Mouse (Mus musculus): ENCODE results near the gene Ankrd33b. TPM values are rescaled to one million over a fixed set of nuclear protein-coding genes. Genes with fewer than 3 reads are reported as not detected.
A peak's percentile ranks its signal among the peaks of the same experiment; 100 is the strongest.

The Ankrd33b gene
- polyA plus RNA-seq, 1 experiment from 2014 or later: 0.74 TPM

DNA sequence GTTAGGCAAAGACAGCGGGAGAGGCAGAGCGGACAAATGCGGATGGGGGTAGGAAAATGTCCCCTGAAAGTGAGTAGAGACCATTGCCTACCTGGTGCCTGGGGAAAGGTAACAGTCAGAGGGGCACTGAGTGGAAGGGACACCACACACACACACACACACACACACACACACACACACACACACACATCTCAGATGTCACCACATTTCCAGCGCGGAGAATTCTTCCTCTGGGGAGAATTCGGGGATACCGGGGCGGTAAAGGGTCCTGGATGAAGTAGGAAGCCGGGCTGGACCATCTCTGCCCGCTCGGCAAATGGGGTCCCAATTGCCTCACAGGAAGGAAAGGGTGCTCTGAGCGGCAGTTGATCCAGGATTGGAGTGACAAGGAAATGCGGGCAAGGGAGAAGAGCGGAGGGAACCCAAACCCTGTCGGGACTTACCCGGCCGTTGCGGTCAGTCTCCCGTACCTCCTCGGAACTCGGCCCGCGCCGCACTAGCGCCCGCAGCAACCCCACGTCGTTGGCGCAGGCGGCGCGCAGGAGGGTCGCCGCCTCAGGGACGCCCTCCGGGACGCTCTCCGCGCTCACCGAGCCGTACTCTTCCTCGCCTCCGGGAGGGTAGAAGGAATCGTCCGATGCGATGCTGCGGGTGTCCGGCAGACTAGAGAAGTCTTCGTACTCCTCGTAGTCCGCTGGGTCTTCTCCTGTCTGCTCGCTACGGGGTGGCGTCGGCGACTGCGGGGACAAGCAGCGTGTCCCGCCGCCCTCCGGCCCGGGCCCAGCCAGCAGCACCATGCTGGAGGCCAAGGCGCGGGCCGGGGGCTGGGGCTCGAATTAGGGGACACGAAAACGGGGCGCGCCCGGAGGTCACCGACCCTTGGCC is 688 bp downstream of the Ankrd33b start:
- under 1% methylated on average over 72 of the region's 72 CpGs for WGBS
- H3K9ac ChIP-seq: peak overlapping the region; percentile 72
- no peak overlapping the region for H3K27ac ChIP-seq
- no peaks in the 10 kb centered on the region for H3K36me3 ChIP-seq
- peak overlapping the region; percentile 100 for H3K4me2 ChIP-seq
- no peaks in the 10 kb centered on the region for H3K9me3 ChIP-seq
- peaks cover 31% of the 10 kb centered on the region for H3K4me1 ChIP-seq
- H3K27me3 ChIP-seq: peaks cover 66% of the 10 kb centered on the region
- H3K4me3 ChIP-seq: peak overlapping the region; percentile 62
- ATAC-seq (ENCODE audit: insufficient number of reproducible peaks, insufficient read depth, low FRiP score, low TSS enrichment, low read depth): no peak

DNA sequence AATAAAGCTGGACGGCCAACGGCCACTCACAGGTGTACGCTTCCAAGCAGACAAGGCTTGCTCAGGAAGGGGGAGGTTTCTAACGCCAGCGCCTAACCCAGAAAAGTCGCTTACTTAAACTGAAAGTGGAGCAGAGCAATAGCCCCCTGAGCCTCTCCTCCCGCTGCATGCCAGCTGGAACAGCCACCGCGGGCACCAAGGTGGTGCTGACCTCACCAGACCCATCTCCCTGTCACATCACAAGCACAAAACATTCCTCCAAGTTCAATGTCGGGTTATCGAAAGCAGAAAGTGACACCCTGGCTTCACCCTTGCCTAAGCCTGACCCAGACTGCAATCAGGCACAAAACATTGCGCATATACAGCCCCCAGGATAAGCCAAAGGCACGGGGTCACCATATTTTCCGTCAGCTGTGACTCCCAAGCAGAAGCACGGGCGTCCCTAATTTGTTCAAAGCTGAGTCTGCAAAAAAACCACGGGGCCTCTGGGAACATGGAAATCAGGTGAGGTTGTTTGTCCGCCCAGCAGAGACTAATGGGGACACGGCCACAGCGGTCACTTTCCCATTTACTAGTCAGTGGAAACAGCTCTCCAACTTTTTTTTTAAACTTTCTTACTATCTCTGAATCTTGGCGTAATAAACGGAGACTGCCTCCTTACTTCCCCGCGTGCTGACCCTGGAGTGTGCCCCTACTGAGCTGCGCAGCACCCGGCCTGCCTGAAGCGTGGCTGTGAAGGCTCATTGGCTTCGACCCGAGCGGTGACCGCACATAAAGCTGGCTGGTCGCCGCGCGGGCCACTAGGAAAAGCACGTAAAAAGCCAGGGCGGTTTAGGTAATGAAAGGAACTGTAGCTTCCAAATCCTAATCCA is 1.6 kb downstream of the Ankrd33b start:
- no peak for ATAC-seq (ENCODE audit: insufficient number of reproducible peaks, insufficient read depth, low FRiP score, low TSS enrichment, low read depth)
- WGBS: 1% methylated on average over 37 of the region's 37 CpGs
- H3K27ac ChIP-seq: no peak overlapping the region
- H3K36me3 ChIP-seq: no peaks in the 10 kb centered on the region
- H3K27me3 ChIP-seq: peaks cover 66% of the 10 kb centered on the region
- H3K4me1 ChIP-seq: peaks cover 31% of the 10 kb centered on the region
- peak overlapping the region; percentile 100 for H3K4me2 ChIP-seq
- H3K4me3 ChIP-seq: peak overlapping the region; percentile 62
- no peaks in the 10 kb centered on the region for H3K9me3 ChIP-seq
- 0 out of 2 replicates have a peak overlapping the region, but pooled peaks have one; percentile 72 for H3K9ac ChIP-seq

DNA sequence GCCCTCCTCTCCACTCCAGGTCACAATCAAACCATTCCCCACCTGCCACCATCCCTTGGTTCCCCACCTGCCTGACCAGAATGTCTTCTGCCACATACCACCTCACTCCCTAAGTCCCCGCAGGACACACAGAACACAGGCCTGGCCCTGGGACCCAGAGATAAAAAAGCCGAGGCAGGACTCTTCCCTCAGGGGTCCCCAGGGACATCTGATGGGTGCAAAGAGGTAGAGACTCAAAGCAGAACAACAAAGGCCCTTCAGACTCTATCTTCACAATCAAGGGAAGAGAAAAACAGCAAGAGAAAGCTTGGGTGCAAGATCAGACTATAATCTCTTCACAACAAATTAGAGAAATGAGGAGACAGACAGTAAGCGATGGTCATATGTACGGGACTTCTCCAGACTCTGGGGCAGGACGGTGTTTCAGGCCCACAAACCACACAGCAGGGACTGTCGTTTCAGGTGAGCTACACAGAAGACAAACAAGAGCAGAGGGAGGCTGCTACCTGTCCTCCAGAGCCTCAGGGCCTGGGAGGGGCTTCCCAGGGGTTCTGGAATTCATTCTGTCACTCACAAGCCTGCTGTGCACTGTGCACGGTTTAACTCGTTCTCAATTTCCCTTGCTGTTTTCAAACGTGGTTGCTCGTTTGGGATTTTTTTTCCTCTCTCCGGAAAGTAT is 2.3 kb downstream of the Ankrd33b start:
- Histone ChIP-seq H3K36me3 (no peaks in the 10 kb centered on the region), H3K4me2 (peak overlapping the region; percentile 100), H3K9ac (no peak overlapping the region), H3K27ac (no peak overlapping the region), H3K4me3 (peak overlapping the region; percentile 62), H3K9me3 (no peaks in the 10 kb centered on the region), H3K27me3 (peaks cover 66% of the 10 kb centered on the region), H3K4me1 (peaks cover 31% of the 10 kb centered on the region)
- 15% methylated on average over 11 of the region's 11 CpGs for WGBS
- no peak for ATAC-seq (ENCODE audit: insufficient number of reproducible peaks, insufficient read depth, low FRiP score, low TSS enrichment, low read depth)

DNA sequence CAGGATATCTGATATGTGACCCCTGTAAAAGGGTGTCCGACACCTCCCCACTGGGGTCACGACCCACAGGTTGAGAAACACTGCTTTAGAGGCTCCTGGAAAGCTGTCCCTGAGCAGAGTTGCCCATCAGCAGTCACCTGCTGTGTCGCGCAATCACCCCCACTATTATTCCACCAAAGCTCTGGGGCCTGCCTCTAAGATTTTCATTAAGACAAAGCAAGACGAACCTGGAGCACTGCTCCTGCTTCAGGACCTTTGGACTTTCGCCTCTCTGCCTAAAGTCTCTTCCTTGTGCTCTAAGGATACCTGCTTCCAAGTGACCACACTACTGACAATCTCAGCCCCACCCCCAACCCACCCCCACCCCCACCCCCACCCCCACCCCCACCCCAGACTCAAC is 3.1 kb downstream of the Ankrd33b start:
- WGBS: 54% methylated on average over 6 of the region's 6 CpGs
- no peak overlapping the region for H3K4me3 ChIP-seq
- H3K4me2 ChIP-seq: no peak overlapping the region
- H3K4me1 ChIP-seq: peaks cover 31% of the 10 kb centered on the region
- no peak overlapping the region for H3K9ac ChIP-seq
- H3K27ac ChIP-seq: no peak overlapping the region
- H3K9me3 ChIP-seq: no peaks in the 10 kb centered on the region
- ATAC-seq (ENCODE audit: insufficient number of reproducible peaks, insufficient read depth, low FRiP score, low TSS enrichment, low read depth): no peak
- H3K27me3 ChIP-seq: peaks cover 62% of the 10 kb centered on the region
- no peaks in the 10 kb centered on the region for H3K36me3 ChIP-seq

DNA sequence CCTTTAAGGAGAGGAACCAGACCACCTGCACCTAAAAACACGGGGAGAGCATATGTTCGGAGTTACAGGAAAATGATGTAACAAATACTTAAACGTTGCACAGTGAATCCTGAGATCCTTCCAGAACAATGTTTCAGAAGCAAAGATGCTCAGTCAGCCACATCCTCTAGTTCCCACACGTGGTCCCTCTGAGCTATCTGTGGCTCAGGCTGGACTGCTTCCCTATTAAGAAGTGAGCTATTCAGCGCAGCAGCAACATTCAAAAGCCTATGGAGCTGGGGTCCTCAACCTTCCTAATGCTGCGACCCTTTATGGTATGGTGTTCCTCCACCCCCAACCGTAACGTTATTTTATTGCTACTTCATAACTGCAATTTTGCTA is 3.6 kb downstream of the Ankrd33b start:
- H3K4me3 ChIP-seq: no peak overlapping the region
- 66% methylated on average over 8 of the region's 8 CpGs for WGBS
- no peak for ATAC-seq (ENCODE audit: insufficient number of reproducible peaks, insufficient read depth, low FRiP score, low TSS enrichment, low read depth)
- H3K27ac ChIP-seq: no peak overlapping the region
- H3K36me3 ChIP-seq: no peaks in the 10 kb centered on the region
- H3K27me3 ChIP-seq: peaks cover 57% of the 10 kb centered on the region
- no peak overlapping the region for H3K9ac ChIP-seq
- no peak overlapping the region for H3K4me2 ChIP-seq
- H3K4me1 ChIP-seq: peaks cover 28% of the 10 kb centered on the region
- H3K9me3 ChIP-seq: no peaks in the 10 kb centered on the region

DNA sequence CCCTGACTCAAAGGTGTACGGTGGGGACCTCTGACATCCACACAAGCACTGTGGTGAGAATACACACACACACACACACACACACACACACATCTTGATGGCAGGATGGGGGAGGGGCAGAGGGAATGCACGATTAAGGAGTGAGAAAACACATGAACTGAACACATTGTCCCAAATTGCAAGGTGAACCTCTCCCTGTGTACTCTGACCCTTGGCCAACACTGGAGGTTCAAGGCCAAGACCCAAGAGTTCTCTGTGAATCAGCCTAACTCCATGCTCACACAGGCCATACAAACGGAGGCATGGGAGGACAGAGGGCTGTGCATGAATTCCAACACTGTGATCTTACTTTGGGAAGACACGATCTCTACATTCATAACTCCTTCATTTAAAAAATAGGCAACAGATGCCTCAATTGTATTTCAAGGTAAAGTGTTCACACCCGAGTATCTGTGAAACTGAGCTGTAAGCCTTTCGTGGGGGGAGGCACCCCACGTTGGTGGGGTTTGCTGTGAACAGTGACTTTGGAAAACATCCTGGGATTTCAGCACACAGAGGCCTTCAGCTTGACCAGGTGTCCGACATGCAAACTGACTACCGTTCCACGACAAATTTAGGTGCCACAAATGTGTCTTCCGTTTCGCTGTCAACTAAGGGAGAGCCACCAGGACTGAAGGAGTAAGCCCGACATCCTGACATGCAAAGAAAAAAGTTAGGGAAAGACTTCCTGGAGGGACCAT is 4.1 kb downstream of the Ankrd33b start:
- H3K4me1 ChIP-seq: peaks cover 27% of the 10 kb centered on the region
- 85% methylated on average over 13 of the region's 13 CpGs for WGBS
- H3K27me3 ChIP-seq: peaks cover 52% of the 10 kb centered on the region
- no peaks in the 10 kb centered on the region for H3K36me3 ChIP-seq
- no peak overlapping the region for H3K4me3 ChIP-seq
- ATAC-seq (ENCODE audit: insufficient number of reproducible peaks, insufficient read depth, low FRiP score, low TSS enrichment, low read depth): no peak
- H3K9me3 ChIP-seq: no peaks in the 10 kb centered on the region
- H3K4me2 ChIP-seq: no peak overlapping the region
- H3K9ac ChIP-seq: no peak overlapping the region
- H3K27ac ChIP-seq: no peak overlapping the region

DNA sequence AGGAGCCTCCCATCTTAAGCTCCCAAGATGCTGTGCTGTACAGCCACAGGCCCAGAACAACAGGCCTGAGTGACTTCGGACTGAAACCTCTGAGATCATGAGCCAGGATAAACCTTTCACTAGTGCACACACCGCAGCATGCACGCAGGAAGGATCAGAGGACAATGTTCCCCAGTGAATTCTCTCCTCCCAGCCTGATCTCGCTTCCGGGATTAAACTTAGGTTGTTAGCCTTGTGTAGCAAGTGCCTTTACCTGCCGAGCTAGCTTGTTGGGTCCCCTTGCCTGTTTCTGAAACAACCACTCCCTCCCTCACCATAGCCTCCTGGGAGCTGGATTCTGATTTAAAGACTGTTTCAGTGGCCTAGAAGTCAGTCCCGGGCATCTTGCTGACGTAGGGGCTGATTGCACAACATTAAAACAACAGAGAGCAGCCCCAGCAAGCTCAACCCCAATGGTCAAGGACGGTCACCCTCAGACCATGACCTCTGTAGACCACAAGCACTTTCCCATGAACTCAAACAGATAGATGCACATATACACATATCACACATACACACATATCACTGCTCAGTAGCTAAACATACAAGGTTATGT is 6.2 kb downstream of the Ankrd33b start:
- no peaks in the 10 kb centered on the region for H3K36me3 ChIP-seq
- H3K9me3 ChIP-seq: no peaks in the 10 kb centered on the region
- peaks cover 10% of the 10 kb centered on the region for H3K4me1 ChIP-seq
- peaks cover 31% of the 10 kb centered on the region for H3K27me3 ChIP-seq
- no peak overlapping the region for H3K4me3 ChIP-seq
- 84% methylated on average over 9 of the region's 9 CpGs for WGBS
- no peak for ATAC-seq (ENCODE audit: insufficient number of reproducible peaks, insufficient read depth, low FRiP score, low TSS enrichment, low read depth)
- H3K4me2 ChIP-seq: no peak overlapping the region
- H3K9ac ChIP-seq: no peak overlapping the region
- no peak overlapping the region for H3K27ac ChIP-seq

DNA sequence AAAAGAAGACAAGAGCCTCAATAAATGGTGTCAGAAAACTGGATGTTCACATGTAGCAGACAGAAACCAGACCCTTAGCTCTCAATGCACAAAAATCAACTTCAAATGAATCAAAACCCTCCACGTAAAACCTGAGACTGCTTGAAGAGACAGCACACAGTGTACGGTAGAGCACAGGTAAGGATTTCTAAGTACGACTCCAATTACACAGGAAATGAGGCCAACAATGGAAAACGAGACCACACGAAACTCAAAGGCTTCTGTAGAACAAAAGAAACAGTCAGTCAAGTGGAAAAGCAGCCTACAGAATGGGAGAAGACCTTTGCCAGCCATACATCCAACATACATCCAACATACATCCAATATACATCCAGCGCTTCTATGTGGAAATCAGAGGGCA is 6.9 kb downstream of the Ankrd33b start:
- no peak overlapping the region for H3K4me2 ChIP-seq
- ATAC-seq (ENCODE audit: insufficient number of reproducible peaks, insufficient read depth, low FRiP score, low TSS enrichment, low read depth): no peak
- H3K27ac ChIP-seq: no peak overlapping the region
- H3K4me1 ChIP-seq: peaks cover 3% of the 10 kb centered on the region
- no peaks in the 10 kb centered on the region for H3K36me3 ChIP-seq
- WGBS: 66% methylated on average over 6 of the region's 6 CpGs
- no peak overlapping the region for H3K9ac ChIP-seq
- H3K9me3 ChIP-seq: no peaks in the 10 kb centered on the region
- peaks cover 24% of the 10 kb centered on the region for H3K27me3 ChIP-seq
- no peak overlapping the region for H3K4me3 ChIP-seq

DNA sequence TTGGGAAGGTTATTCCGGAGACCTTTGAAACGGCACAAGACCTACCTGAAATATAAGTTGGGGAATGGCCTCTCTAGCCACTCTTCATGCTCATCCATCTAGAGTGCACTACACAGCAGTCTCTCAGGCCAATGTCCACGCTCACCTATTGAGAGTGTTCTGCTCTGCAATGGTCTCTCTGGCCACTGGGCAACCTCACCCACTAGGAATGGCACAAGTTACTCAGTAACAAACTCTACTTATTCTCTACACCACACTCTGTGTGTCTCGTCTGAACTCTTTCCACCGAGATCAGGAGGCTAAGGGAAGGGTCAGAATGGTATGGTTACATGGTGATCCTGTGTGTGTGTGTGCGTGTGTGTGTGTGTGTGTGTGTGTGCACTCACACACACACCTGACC is 7.7 kb downstream of the Ankrd33b start:
- ATAC-seq (ENCODE audit: insufficient number of reproducible peaks, insufficient read depth, low FRiP score, low TSS enrichment, low read depth): no peak
- 91% methylated on average over 6 of the region's 6 CpGs for WGBS
- Histone ChIP-seq H3K4me2 (no peak overlapping the region), H3K4me3 (no peak overlapping the region), H3K9me3 (no peaks in the 10 kb centered on the region), H3K36me3 (no peaks in the 10 kb centered on the region), H3K9ac (no peak overlapping the region), H3K27ac (no peak overlapping the region), H3K27me3 (peaks cover 16% of the 10 kb centered on the region), H3K4me1 (no peaks in the 10 kb centered on the region)

DNA sequence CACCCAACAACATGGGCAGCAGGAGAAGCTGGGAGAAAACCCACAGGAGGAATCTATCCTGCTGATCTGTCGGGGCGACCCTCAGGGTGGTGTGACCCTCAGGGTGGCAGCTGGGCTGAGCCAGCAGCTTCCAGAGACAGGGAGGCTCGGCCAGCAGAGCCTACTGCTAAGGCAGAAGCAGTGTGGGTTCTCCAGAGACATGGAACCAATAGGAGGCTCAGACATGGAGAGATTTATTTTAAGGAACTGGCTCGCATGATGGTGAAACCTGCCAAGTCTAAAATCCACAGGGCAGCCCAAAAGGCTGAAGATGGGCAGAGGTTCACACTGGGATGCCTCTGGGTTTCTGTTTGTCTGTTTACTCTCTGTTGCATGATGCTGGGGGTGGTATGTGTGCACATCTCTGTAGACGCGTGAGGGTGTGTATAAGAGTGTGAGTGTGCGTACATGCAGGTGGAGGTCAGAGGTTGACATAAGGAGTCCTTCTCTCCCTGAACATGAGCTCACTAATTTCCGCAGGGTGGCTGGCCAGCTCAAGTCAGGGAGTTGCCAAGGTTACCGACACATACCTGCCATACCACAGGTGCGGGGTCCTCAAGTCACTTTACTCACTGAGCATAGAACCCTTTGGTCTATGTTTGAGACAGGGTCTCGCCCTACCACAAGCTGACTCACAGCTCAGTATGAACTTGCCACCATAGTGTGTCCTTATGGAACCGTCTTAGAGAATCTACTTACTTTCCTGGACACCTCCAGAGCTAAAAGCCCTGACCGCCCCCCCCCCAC is 14.8 kb downstream of the Ankrd33b start:
- H3K9me3 ChIP-seq: no peaks in the 10 kb centered on the region
- no peaks in the 10 kb centered on the region for H3K27me3 ChIP-seq
- no peaks in the 10 kb centered on the region for H3K36me3 ChIP-seq
- no peak overlapping the region for H3K4me2 ChIP-seq
- 0 out of 2 replicates have a peak, but pooled peaks have one; percentile 44 for ATAC-seq (ENCODE audit: insufficient number of reproducible peaks, insufficient read depth, low FRiP score, low TSS enrichment, low read depth)
- H3K27ac ChIP-seq: no peak overlapping the region
- H3K9ac ChIP-seq: no peak overlapping the region
- H3K4me1 ChIP-seq: no peaks in the 10 kb centered on the region
- H3K4me3 ChIP-seq: no peak overlapping the region
- 79% methylated on average over 13 of the region's 13 CpGs for WGBS
